Mouse (Mus musculus) CH12.LX (cell line): ENCODE measurements around the gene Isca1. TPM values are rescaled to one million over a fixed set of nuclear protein-coding genes. Genes with fewer than 3 reads are reported as not detected.
A peak's percentile ranks its signal among the peaks of the same experiment; 100 is the strongest.
"Not testable (repeated sequence)": the region's sequence is repeated elsewhere in the genome, so short reads cannot be mapped to it uniquely, and the experiment has no call there.

Experiments
- DNase-seq: peaks from one replicate; pipeline ENCODE4 v3.0.0-alpha.2; 2013; ENCODE audit errors: extremely low read depth
- H3K27ac ChIP-seq: 2 replicates; pipeline ENCODE4 v1.5.1; 2012; ENCODE audit warnings: low read depth, mild to moderate bottlenecking, control low read depth, moderate library complexity; ENCODE audit not compliant: insufficient read depth
- H3K27me3 ChIP-seq: replicated peaks from 2 replicates; pipeline ENCODE3; 2012; ENCODE audit warnings: inconsistent platforms
- H3K36me3 ChIP-seq, 2 experiments: replicated peaks in 1 of 2; 2 replicates each; pipeline versions ENCODE3 to v1.6.1; 2012; ENCODE audit warnings: inconsistent platforms in 1 of 2, low read length in 1 of 2, mild to moderate bottlenecking in 1 of 2, mixed read lengths in 1 of 2, moderate library complexity in 1 of 2; ENCODE audit not compliant: control insufficient read depth in 1 of 2, insufficient read depth in 1 of 2
- H3K4me1 ChIP-seq, 2 experiments: 2 replicates each; pipeline ENCODE4 v1.6.1; 2012; ENCODE audit warnings: inconsistent platforms in 1 of 2, moderate library complexity in 1 of 2; ENCODE audit not compliant: insufficient read depth in 2 of 2, control insufficient read depth in 1 of 2
- H3K4me2 ChIP-seq: 2 replicates; pipeline ENCODE4 v1.6.1; 2012; ENCODE audit warnings: low read depth, mild to moderate bottlenecking, control low read depth; ENCODE audit not compliant: poor library complexity, insufficient read depth, severe bottlenecking
- H3K4me3 ChIP-seq, 3 experiments: fragments of 150-350 bp in 1 of 3; sonication (generic) in 1 of 3; replicated peaks in 1 of 3; 2 replicates each; pipeline versions ENCODE3 to v1.5.1; 2011 to 2012; ENCODE audit warnings: low read depth in 2 of 3, low read length in 2 of 3, mild to moderate bottlenecking in 2 of 3, moderate library complexity in 2 of 3, control low read depth in 1 of 3, improper control_type of control experiment in 1 of 3, inconsistent platforms in 1 of 3, mixed read lengths in 1 of 3; ENCODE audit not compliant: poor library complexity in 1 of 3
- H3K79me2 ChIP-seq: replicated peaks from 2 replicates; pipeline ENCODE4 v1.6.1; 2012; ENCODE audit warnings: mild to moderate bottlenecking, moderate library complexity; ENCODE audit not compliant: control insufficient read depth, poor library complexity, insufficient read depth, severe bottlenecking; ENCODE audit errors: extremely low read depth
- H3K9ac ChIP-seq: 2 replicates; pipeline ENCODE4 v1.6.1; 2012; ENCODE audit warnings: low read depth, mild to moderate bottlenecking, control low read depth, moderate library complexity; ENCODE audit not compliant: insufficient read depth
- H3K9me3 ChIP-seq: replicated peaks from 2 replicates; pipeline ENCODE3; 2012; ENCODE audit warnings: low read length, inconsistent platforms, mixed read lengths
- BHLHE40 ChIP-seq: IDR thresholded peaks from 2 replicates; pipeline ENCODE4 v1.6.1; 2011; ENCODE audit warnings: mild to moderate bottlenecking, low read depth, low read length, improper control_type of control experiment
- CHD1 ChIP-seq: IDR thresholded peaks from 2 replicates; pipeline ENCODE4 v1.6.1; 2012; ENCODE audit warnings: low read depth, low read length, improper control_type of control experiment, inconsistent platforms
- CTCF ChIP-seq, 2 experiments: IDR thresholded peaks in 1 of 2; conservative IDR thresholded peaks in 1 of 2; 2 replicates each; pipeline ENCODE4 v1.5.1; 2011 to 2012; ENCODE audit warnings: low read depth in 2 of 2, low read length in 2 of 2, improper control_type of control experiment in 1 of 2, inconsistent platforms in 1 of 2, mild to moderate bottlenecking in 1 of 2, moderate library complexity in 1 of 2
- E2F4 ChIP-seq: IDR thresholded peaks from 2 replicates; pipeline ENCODE4 v1.6.1; 2011; ENCODE audit warnings: low read depth, low read length, improper control_type of control experiment; ENCODE audit not compliant: insufficient replicate concordance
- EP300 ChIP-seq: IDR thresholded peaks from 2 replicates; pipeline ENCODE4 v1.6.1; 2011; ENCODE audit warnings: low read length, improper control_type of control experiment
- ETS1 ChIP-seq: conservative IDR thresholded peaks from 2 replicates; pipeline ENCODE4 v1.6.1; 2012; ENCODE audit warnings: low read depth, mild to moderate bottlenecking, inconsistent platforms, low read length, improper control_type of control experiment, moderate library complexity
- GABPA ChIP-seq: IDR thresholded peaks from 2 replicates; pipeline ENCODE4 v1.6.1; 2012; ENCODE audit warnings: low read depth, low read length, improper control_type of control experiment, inconsistent platforms; ENCODE audit not compliant: insufficient replicate concordance
- JUN ChIP-seq: IDR thresholded peaks from 2 replicates; pipeline ENCODE4 v1.6.1; 2011; ENCODE audit warnings: low read depth, mild to moderate bottlenecking, low read length, improper control_type of control experiment, moderate library complexity; ENCODE audit not compliant: insufficient read depth
- MAZ ChIP-seq: IDR thresholded peaks from 2 replicates; pipeline ENCODE4 v1.6.1; 2012; ENCODE audit warnings: low read depth, mild to moderate bottlenecking, inconsistent platforms, low read length, improper control_type of control experiment, moderate library complexity
- PAX5 ChIP-seq: IDR thresholded peaks from 2 replicates; pipeline ENCODE4 v1.6.1; 2012; ENCODE audit warnings: low read length, inconsistent platforms, mixed read lengths
- SMC3 ChIP-seq: IDR thresholded peaks from 2 replicates; pipeline ENCODE4 v1.6.1; 2011; ENCODE audit warnings: low read depth, low read length, improper control_type of control experiment
- USF2 ChIP-seq: conservative IDR thresholded peaks from 2 replicates; pipeline ENCODE4 v1.6.1; 2011; ENCODE audit warnings: low read depth, low read length, improper control_type of control experiment
- ZMIZ1 ChIP-seq: IDR thresholded peaks from 2 replicates; pipeline ENCODE4 v1.6.1; 2012; ENCODE audit warnings: low read depth, mild to moderate bottlenecking, inconsistent platforms, low read length, improper control_type of control experiment
- ZNF384 ChIP-seq: IDR thresholded peaks from 2 replicates; pipeline ENCODE4 v1.6.1; 2012; ENCODE audit warnings: low read depth, low read length, improper control_type of control experiment, inconsistent platforms
- dilution Hi-C: fragments of 300-500 bp; cut with MboI; formaldehyde crosslinking; loops from 2 replicates; pipeline ENCODE4 v1.14.3; 2020; ENCODE audit warnings: low sequenced_read_pairs; ENCODE audit not compliant: extremely low pct_unique_long_range_greater_than_20kb, extremely low pct_ligation_motif_present
- in situ Hi-C: fragments of 300-500 bp; cut with MboI; formaldehyde crosslinking; loops from 3 replicates; pipeline ENCODE4 v1.14.3; 2019; ENCODE audit warnings: low sequenced_read_pairs, low pct_ligation_motif_present, low pct_unique_long_range_greater_than_20kb, mixed read lengths
- polyA plus RNA-seq: library from polyadenylated mRNA; unstranded; fragments of >175 nt; gene quantifications from 2 replicates; pipeline ENCODE4 v1.2.1, GENCODE M21; 2012; ENCODE audit warnings: low read depth; ENCODE audit not compliant: insufficient read length
- total RNA-seq, 2 experiments: library from RNA; depleted of rRNA; stranded (reverse); fragments of 300-350 nt in 1 of 2; fragments of >200 nt in 1 of 2; gene quantifications; 2 replicates each; pipeline ENCODE4 v1.2.3; 2012 to 2014

The Isca1 gene
- total and polyA plus RNA-seq, 3 experiments = 15.8 to 41.0 (median 18.4) TPM

GRCm38 (mm10) chr13:59782145-59782544 lies 12.5 kb upstream of the Isca1 start, which contains the start of gene Gm49354:
Gene Gm49354, minus strand, starts transcription at chr13:59782245.
- H3K9ac ChIP-seq = no peak within 1 kb of the TSS
- no peaks in the 10 kb centered on the region for H3K79me2 ChIP-seq
- no peaks in the 10 kb centered on the region for H3K4me1 ChIP-seq
- H3K4me2 ChIP-seq = no peak within 1 kb of the TSS
- no peak for TF ChIP-seq E2F4
- no peak for TF ChIP-seq USF2
- TF ChIP-seq GABPA = no peak
- no peak for TF ChIP-seq PAX5
- no peak for TF ChIP-seq SMC3
- no peak for TF ChIP-seq BHLHE40
- TF ChIP-seq ETS1 = no peak
- no peak for TF ChIP-seq JUN
- no peak within 1 kb of the TSS for H3K4me3 ChIP-seq
- H3K9me3 ChIP-seq = no peaks in the 10 kb centered on the region
- in situ Hi-C loops = no loop called here
- peaks cover 87 to 93% of the 10 kb centered on the region in 2 experiments for H3K36me3 ChIP-seq
- DNase-seq = no peak
- H3K27ac ChIP-seq = no peak within 1 kb of the TSS
- dilution Hi-C loops = no loop called here
- H3K27me3 ChIP-seq = no peaks in the 10 kb centered on the region

- H3K4me1 ChIP-seq, H3K9me3 ChIP-seq, H3K4me3 ChIP-seq, H3K9ac ChIP-seq, H3K79me2 ChIP-seq, H3K27me3 ChIP-seq, DNase-seq, H3K4me2 ChIP-seq, dilution Hi-C loops, in situ Hi-C loops, H3K27ac ChIP-seq: not testable (repeated sequence)
- H3K36me3 ChIP-seq = peaks cover 84 to 93% of the 10 kb centered on the region in 2 experiments
- TF ChIP-seq ZNF384 (peak; percentile 41; the same call in 1 of the 2 replicates), CTCF (conservative IDR thresholded peaks at IDR 0.05 in 1 of 2, IDR thresholded peaks at IDR 0.05 in 1 of 2; ENCODE audit: low read depth in 2 of 2, low read length in 2 of 2) (peak in 1 of 2 experiments; percentile 35; a peak in 2 of 4 replicates)
Measured at GRCm38 (mm10) chr13:59779744-59780264, 10.2 kb upstream of the Isca1 start.

GRCm38 (mm10) chr13:59779213-59779612 lies 9.6 kb upstream of the Isca1 start:
- in situ Hi-C loops = no loop called here
- H3K4me2 ChIP-seq = no peak overlapping the region
- TF ChIP-seq CTCF (conservative IDR thresholded peaks at IDR 0.05 in 1 of 2, IDR thresholded peaks at IDR 0.05 in 1 of 2; ENCODE audit: low read depth in 2 of 2, low read length in 2 of 2) (peak; percentile 11 to 47; a peak in 2 of 4 replicates), CHD1 (no peak), ETS1 (no peak), BHLHE40 (no peak), EP300 (no peak), MAZ (no peak), ZMIZ1 (no peak)
- dilution Hi-C loops = no loop called here
- no peak for DNase-seq
- peaks cover 81 to 90% of the 10 kb centered on the region in 2 experiments for H3K36me3 ChIP-seq
- no peaks in the 10 kb centered on the region for H3K27me3 ChIP-seq
- H3K9ac ChIP-seq = no peak overlapping the region
- no peaks in the 10 kb centered on the region for H3K79me2 ChIP-seq
- no peak overlapping the region for H3K4me3 ChIP-seq
- H3K27ac ChIP-seq = no peak overlapping the region
- no peaks in the 10 kb centered on the region; a peak in 1 of 4 replicates for H3K4me1 ChIP-seq
- H3K9me3 ChIP-seq = no peaks in the 10 kb centered on the region
